Mouse (Mus musculus): Measurements from ENCODE around the gene Slc25a36. TPM values are rescaled to one million over a fixed set of nuclear protein-coding genes. Genes with fewer than 3 reads are reported as not detected.

The Slc25a36 gene
- polyA plus RNA-seq, 1 experiment from 2014 or later: 72.0 TPM

DNA sequence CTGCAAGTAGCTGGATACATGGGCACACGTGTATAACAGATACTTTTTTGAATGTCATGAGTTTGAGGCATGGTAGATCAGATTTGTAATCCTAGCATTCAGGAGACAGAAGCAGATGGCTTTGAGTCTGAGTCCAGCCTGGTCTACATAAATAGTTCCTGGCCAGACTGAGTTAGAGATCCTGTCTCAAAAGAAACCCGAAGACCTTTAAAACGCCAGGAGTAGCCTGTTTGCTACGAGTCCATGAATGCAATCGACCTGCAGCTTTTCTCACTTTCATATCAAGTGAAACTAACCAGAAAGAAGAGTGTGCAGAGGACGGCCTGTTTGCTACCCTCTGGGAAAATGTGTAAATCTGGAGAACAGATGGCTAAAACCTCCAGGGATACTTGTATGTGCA lies 43.2 kb downstream of the Slc25a36 start:
- no peak overlapping the region for H3K9ac ChIP-seq
- no peak overlapping the region for H3K4me2 ChIP-seq
- WGBS: 92% methylated on average over 6 of the region's 6 CpGs
- ATAC-seq (ENCODE audit: insufficient read depth, low FRiP score, low read depth): no peak
- no peak overlapping the region for H3K4me3 ChIP-seq (replicated peaks)
- no peak overlapping the region for H3K27ac ChIP-seq
- peaks cover 2% of the 10 kb centered on the region; the same call in 1 of the 2 replicates for H3K4me1 ChIP-seq
- H3K9me3 ChIP-seq: no peaks in the 10 kb centered on the region
- H3K36me3 ChIP-seq: 0 out of 2 replicates have a peak, but pooled peaks cover 8% of the 10 kb centered on the region
- no peaks in the 10 kb centered on the region for H3K27me3 ChIP-seq (replicated peaks)

DNA sequence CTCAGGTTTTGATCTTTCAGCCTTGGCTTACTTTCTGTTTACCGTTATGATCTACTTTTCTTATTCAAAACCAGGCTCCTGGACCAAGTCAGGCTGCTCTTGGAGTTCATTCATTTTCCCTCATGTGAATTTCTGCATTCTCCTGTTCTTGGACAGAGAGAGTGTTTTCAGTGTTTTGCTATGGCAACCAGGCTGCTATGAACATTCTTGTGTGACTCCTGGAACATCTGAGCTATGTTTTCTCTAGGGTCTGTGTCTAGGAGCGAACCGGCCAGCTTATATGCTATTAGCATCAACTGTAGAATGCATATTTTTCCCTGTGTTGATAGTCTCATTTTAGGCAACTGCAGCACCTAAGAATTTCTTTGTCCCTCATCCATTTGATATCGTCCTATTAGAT lies 45.1 kb downstream of the Slc25a36 start:
- H3K27ac ChIP-seq: no peak overlapping the region
- peaks cover 2% of the 10 kb centered on the region; the same call in 1 of the 2 replicates for H3K4me1 ChIP-seq
- H3K9me3 ChIP-seq: no peaks in the 10 kb centered on the region
- no peak for ATAC-seq (ENCODE audit: insufficient read depth, low FRiP score, low read depth)
- no peaks in the 10 kb centered on the region for H3K27me3 ChIP-seq (replicated peaks)
- no peak overlapping the region for H3K9ac ChIP-seq
- H3K4me3 ChIP-seq (replicated peaks): no peak overlapping the region
- 44% methylated on average over 4 of the region's 4 CpGs for WGBS
- 0 out of 2 replicates have a peak, but pooled peaks cover under 1% of the 10 kb centered on the region for H3K36me3 ChIP-seq
- no peak overlapping the region for H3K4me2 ChIP-seq

- Histone ChIP-seq H3K27ac (no peak overlapping the region), H3K36me3 (no peaks in the 10 kb centered on the region), H3K9ac (no peak overlapping the region), H3K4me3 (replicated peaks) (no peak overlapping the region), H3K9me3 (no peaks in the 10 kb centered on the region), H3K4me1 (peaks cover 2% of the 10 kb centered on the region; the same call in 1 of the 2 replicates), H3K4me2 (no peak overlapping the region), H3K27me3 (replicated peaks) (no peaks in the 10 kb centered on the region)
- WGBS: 58% methylated on average over 5 of the region's 5 CpGs
- no peak for ATAC-seq (ENCODE audit: insufficient read depth, low FRiP score, low read depth)
These were observed 45.7 kb downstream of the Slc25a36 start for GRCm38 (mm10) chr9:97065216-97065615.

DNA sequence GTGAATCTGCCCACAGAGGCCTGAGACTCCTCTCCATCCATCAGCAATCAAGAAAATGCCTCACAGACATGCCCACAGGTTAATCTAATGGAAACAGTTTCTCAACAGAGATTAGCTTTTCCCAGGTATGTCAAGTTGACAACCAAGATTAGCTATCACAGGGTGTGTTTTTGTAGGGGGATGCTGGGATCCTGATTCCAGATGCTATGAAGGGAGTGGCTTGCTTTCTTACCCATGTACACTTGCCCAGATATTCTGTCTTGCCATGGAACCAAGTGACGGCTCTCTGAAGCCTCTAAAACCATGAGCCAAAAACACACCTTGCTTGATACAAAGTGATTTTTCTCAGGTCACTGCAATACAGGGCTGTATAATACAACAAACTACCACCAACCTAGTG lies 46.8 kb downstream of the Slc25a36 start:
- no peaks in the 10 kb centered on the region for H3K9me3 ChIP-seq
- 82% methylated on average over 1 of the region's 1 CpGs for WGBS
- no peak overlapping the region for H3K4me2 ChIP-seq
- H3K36me3 ChIP-seq: no peaks in the 10 kb centered on the region
- peaks cover 2% of the 10 kb centered on the region; the same call in 1 of the 2 replicates for H3K4me1 ChIP-seq
- no peak overlapping the region for H3K27ac ChIP-seq
- no peak overlapping the region for H3K9ac ChIP-seq
- H3K27me3 ChIP-seq (replicated peaks): no peaks in the 10 kb centered on the region
- ATAC-seq (ENCODE audit: insufficient read depth, low FRiP score, low read depth): no peak
- no peak overlapping the region for H3K4me3 ChIP-seq (replicated peaks)

GRCm38 (mm10) chr9:97061696-97062095 lies 49.3 kb downstream of the Slc25a36 start:
- ATAC-seq (ENCODE audit: insufficient read depth, low FRiP score, low read depth): no peak
- WGBS: 90% methylated on average over 9 of the region's 9 CpGs

DNA sequence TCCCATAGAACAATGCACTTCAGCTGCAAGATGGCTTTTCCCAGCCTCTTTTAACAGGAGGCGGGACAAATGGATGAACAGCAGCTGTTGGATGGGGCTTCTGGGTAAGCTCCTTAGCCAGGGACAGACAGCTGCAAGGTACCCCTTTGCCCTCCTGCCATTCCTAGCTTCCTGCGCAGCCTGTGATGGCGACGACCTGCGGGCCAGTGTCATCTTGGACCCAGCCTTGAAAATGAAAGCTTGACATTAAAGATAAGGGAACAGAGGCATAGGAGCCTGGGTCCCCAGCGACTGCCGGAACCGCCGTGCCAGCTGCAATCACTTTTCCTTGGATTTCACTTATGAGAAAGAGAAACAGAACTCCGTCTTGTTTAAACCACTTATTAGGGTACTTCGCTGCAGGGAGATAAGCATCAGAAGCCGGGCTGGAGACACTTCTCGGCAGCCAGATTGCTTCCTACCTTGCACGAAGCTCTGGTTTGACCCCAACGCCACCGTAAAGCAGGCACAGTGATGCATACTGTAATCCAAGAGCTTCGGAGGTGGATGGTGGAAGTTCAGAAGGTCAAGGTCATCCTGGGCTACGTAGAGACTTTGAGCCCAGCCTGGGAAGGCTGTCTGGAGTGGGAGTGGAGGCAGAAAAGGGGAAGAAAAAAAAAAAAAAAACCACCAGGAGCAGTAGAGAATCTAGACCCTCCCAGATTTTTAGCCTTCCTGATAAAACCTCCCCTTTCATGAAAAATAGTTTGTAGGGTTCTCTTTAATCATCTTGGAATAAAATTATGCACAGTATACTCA lies 54.2 kb downstream of the Slc25a36 start:
- no peaks in the 10 kb centered on the region for H3K9me3 ChIP-seq
- no peaks in the 10 kb centered on the region for H3K4me1 ChIP-seq
- H3K4me3 ChIP-seq (replicated peaks): peak overlapping the region; percentile 16
- H3K4me2 ChIP-seq: peak overlapping the region; percentile 51
- H3K27ac ChIP-seq: no peak overlapping the region
- WGBS: 27% methylated on average over 18 of the region's 18 CpGs
- no peak overlapping the region for H3K9ac ChIP-seq
- H3K36me3 ChIP-seq: no peaks in the 10 kb centered on the region
- 0 out of 2 replicates have a peak, but pooled peaks have one; percentile 23 for ATAC-seq (ENCODE audit: insufficient read depth, low FRiP score, low read depth)
- H3K27me3 ChIP-seq (replicated peaks): no peaks in the 10 kb centered on the region

More at GRCm38 (mm10) chr9:97061696-97062095, 49.3 kb downstream of the Slc25a36 start:
- Histone ChIP-seq H3K9me3 (no peaks in the 10 kb centered on the region), H3K4me2 (no peak overlapping the region), H3K27me3 (replicated peaks) (no peaks in the 10 kb centered on the region), H3K4me3 (replicated peaks) (no peak overlapping the region), H3K27ac (no peak overlapping the region), H3K4me1 (peaks cover 2% of the 10 kb centered on the region; the same call in 1 of the 2 replicates), H3K36me3 (no peaks in the 10 kb centered on the region), H3K9ac (no peak overlapping the region)

DNA sequence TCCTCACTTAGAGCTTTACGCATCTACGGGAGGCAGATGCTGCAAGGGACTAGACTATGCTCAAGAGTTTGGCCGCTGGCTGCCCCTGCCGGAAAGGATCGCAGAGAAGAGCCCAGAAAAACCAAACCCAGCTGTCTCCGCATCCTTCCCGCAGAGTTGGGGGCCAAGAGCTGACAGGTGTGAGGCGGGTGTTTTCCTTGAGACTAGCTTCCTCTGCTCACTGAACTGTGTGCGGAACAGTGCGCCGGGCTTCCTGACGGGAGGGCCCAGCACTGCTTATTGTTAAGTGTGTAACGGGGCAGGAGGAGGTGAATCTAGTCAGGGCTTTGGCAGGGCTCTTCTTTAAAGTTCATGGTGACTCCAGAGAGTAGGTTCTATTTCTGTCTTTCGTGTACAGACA lies 55.1 kb downstream of the Slc25a36 start:
- H3K4me1 ChIP-seq: no peaks in the 10 kb centered on the region
- H3K9ac ChIP-seq: no peak overlapping the region
- H3K27me3 ChIP-seq (replicated peaks): no peaks in the 10 kb centered on the region
- H3K36me3 ChIP-seq: no peaks in the 10 kb centered on the region
- no peaks in the 10 kb centered on the region for H3K9me3 ChIP-seq
- ATAC-seq (ENCODE audit: insufficient read depth, low FRiP score, low read depth): 0 out of 2 replicates have a peak, but pooled peaks have one; percentile 35
- H3K4me2 ChIP-seq: peak overlapping the region; percentile 51; the same call in 1 of the 2 replicates
- H3K4me3 ChIP-seq (replicated peaks): no peak overlapping the region
- 54% methylated on average over 14 of the region's 14 CpGs for WGBS
- H3K27ac ChIP-seq: no peak overlapping the region

GRCm38 (mm10) chr9:97051176-97051575 lies 59.8 kb downstream of the Slc25a36 start:
- Histone ChIP-seq H3K27ac (no peak overlapping the region), H3K9ac (no peak overlapping the region), H3K36me3 (no peaks in the 10 kb centered on the region), H3K27me3 (replicated peaks) (no peaks in the 10 kb centered on the region), H3K4me1 (no peaks in the 10 kb centered on the region), H3K4me2 (no peak overlapping the region), H3K4me3 (replicated peaks) (no peak overlapping the region), H3K9me3 (no peaks in the 10 kb centered on the region)
- 50% methylated on average over 8 of the region's 8 CpGs for WGBS
- ATAC-seq (ENCODE audit: insufficient read depth, low FRiP score, low read depth): no peak

- Histone ChIP-seq H3K4me1 (no peaks in the 10 kb centered on the region), H3K27me3 (replicated peaks) (no peaks in the 10 kb centered on the region), H3K4me3 (replicated peaks) (no peak overlapping the region), H3K36me3 (no peaks in the 10 kb centered on the region), H3K27ac (no peak overlapping the region), H3K4me2 (no peak overlapping the region), H3K9me3 (no peaks in the 10 kb centered on the region), H3K9ac (no peak overlapping the region)
- ATAC-seq (ENCODE audit: insufficient read depth, low FRiP score, low read depth): no peak
- WGBS: 75% methylated on average over 4 of the region's 4 CpGs
These were observed 64.7 kb downstream of the Slc25a36 start for GRCm38 (mm10) chr9:97046240-97046639.

GRCm38 (mm10) chr9:97041633-97042032 lies 69.3 kb downstream of the Slc25a36 start:
- 82% methylated on average over 8 of the region's 8 CpGs for WGBS
- Histone ChIP-seq H3K4me3 (replicated peaks) (no peak overlapping the region), H3K9ac (no peak overlapping the region), H3K4me1 (no peaks in the 10 kb centered on the region), H3K36me3 (no peaks in the 10 kb centered on the region), H3K27me3 (replicated peaks) (no peaks in the 10 kb centered on the region), H3K27ac (no peak overlapping the region), H3K9me3 (no peaks in the 10 kb centered on the region), H3K4me2 (no peak overlapping the region)
- ATAC-seq (ENCODE audit: insufficient read depth, low FRiP score, low read depth): no peak

DNA sequence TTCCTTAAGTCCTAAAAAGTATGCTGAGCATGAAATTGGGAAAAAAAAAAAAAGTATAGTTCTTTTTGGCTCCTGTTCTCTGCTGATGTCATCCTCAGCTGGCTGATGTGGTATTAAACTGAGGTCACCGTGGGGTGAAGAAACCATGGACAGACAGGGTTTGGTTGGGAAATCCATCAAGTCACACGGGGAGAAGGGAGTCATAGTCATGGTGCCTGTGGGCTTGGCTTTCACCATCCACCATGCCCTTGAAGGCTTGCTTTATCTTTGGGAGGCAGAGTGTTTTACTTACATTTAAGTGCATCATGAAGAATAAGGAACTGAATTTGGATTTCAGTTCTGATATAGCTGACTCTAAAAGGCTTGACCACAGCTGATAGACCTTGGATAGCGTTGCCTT lies 72.9 kb downstream of the Slc25a36 start:
- no peak overlapping the region for H3K4me3 ChIP-seq (replicated peaks)
- WGBS: 75% methylated on average over 3 of the region's 3 CpGs
- H3K9me3 ChIP-seq: no peaks in the 10 kb centered on the region
- H3K27ac ChIP-seq: no peak overlapping the region
- no peaks in the 10 kb centered on the region for H3K27me3 ChIP-seq (replicated peaks)
- no peak overlapping the region for H3K4me2 ChIP-seq
- no peaks in the 10 kb centered on the region for H3K4me1 ChIP-seq
- ATAC-seq (ENCODE audit: insufficient read depth, low FRiP score, low read depth): no peak
- no peak overlapping the region for H3K9ac ChIP-seq
- H3K36me3 ChIP-seq: no peaks in the 10 kb centered on the region

DNA sequence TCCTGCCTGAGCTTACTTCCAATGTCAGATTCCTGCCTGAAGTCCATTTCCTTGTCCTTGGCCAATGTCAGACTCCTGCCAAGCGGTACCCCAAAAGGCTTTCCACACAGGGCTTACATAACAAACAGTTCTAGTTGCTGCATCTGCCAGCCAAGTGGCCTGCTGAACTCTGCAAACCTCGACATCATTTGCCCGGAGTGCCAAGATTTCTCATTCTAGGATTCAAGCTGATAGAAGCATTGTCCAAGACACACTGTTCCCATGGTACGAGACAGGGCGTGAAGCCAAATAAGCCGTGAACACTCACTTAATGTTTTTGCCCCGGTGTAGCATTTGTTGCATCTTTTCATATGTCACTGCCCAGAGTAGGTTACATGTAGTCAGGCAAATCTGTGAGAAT lies 74.3 kb downstream of the Slc25a36 start:
- no peaks in the 10 kb centered on the region for H3K27me3 ChIP-seq (replicated peaks)
- 81% methylated on average over 7 of the region's 7 CpGs for WGBS

More for the DNA sequence above, 74.3 kb downstream of the Slc25a36 start:
- Histone ChIP-seq H3K9me3 (no peaks in the 10 kb centered on the region), H3K4me3 (replicated peaks) (no peak overlapping the region), H3K36me3 (no peaks in the 10 kb centered on the region), H3K4me2 (no peak overlapping the region), H3K27ac (no peak overlapping the region), H3K9ac (no peak overlapping the region), H3K4me1 (no peaks in the 10 kb centered on the region)
- no peak for ATAC-seq (ENCODE audit: insufficient read depth, low FRiP score, low read depth)
